Mouse (Mus musculus): ENCODE measurements around the gene Gm20388. TPM values are rescaled to one million over a fixed set of nuclear protein-coding genes. Genes with fewer than 3 reads are reported as not detected.
A peak's percentile ranks its signal among the peaks of the same experiment; 100 is the strongest.

Gm20388 gene
- polyA plus RNA-seq, 1 experiment from 2014 or later: not detected

GRCm38 (mm10) chr8:120114315-120114841 is 203.7 kb downstream of the Gm20388 start:
- ATAC-seq: peak; percentile 54
- WGBS: 2% methylated on average over 46 of the region's 46 CpGs
- no peaks in the 10 kb centered on the region for H3K9me3 ChIP-seq (ENCODE audit: control insufficient read depth)
- peaks cover 6% of the 10 kb centered on the region; the same call in 1 of the 2 replicates for H3K27me3 ChIP-seq (replicated peaks; ENCODE audit: control insufficient read depth, insufficient read depth, low read length)
- peak overlapping the region; percentile 82 for H3K9ac ChIP-seq (ENCODE audit: low read depth, low read length)
- H3K4me3 ChIP-seq (ENCODE audit: low read depth, low read length): peak overlapping the region; percentile 70
- H3K4me2 ChIP-seq (replicated peaks; ENCODE audit: low read depth): peak overlapping the region; percentile 100
- no peaks in the 10 kb centered on the region for H3K36me3 ChIP-seq (ENCODE audit: control insufficient read depth, insufficient read depth)
- H3K4me1 ChIP-seq (replicated peaks; ENCODE audit: control insufficient read depth, insufficient read depth, low read length): 0 out of 2 replicates have a peak, but pooled peaks cover 4% of the 10 kb centered on the region
- no peak for TF ChIP-seq CTCF (IDR thresholded peaks at IDR 0.05; ENCODE audit: low read depth)
- H3K27ac ChIP-seq (ENCODE audit: low read depth, low read length): 0 out of 2 replicates have a peak overlapping the region, but pooled peaks have one; percentile 35

DNA sequence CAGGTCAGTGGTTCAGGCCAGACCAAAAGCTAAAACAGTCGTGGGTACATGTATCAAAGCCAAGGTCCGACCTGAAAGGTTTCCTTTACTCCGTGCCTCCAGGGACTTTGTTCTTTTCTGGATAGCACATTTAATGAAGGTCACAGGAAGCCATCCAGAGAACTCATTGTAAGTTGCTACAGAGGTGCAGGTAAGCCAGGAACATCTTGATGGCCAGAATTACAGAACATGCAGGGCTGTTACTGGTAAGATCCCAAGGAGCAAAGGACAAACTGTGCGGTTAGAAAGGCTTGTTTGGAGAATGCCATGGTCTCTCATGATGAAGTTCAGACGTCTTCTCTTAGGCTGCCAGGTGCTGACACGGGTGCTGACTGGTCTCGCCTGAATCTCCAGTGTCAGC is 206.0 kb downstream of the Gm20388 start:
- 58% methylated on average over 7 of the region's 7 CpGs for WGBS

DNA sequence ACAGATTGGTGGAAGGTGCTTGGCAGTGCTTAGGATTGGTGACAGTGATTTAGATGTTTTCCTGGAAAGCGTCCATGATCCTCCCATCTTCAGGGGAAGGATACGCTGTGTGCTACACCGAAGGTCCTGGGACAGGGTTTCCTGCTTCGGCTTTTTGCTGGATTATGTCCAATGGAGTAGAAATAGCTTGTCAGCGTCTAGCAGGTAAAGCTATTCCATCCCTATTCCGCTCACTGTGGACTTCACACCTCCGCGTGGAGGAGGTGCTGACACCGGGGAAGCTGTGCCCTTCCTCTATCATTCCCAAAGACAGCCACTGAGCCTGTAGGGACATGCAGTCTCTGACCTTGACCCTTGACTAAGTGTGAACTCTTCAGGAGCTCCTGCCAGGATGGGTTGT is 207.5 kb downstream of the Gm20388 start:
- Histone ChIP-seq H3K27ac (ENCODE audit: low read depth, low read length) (no peak overlapping the region), H3K4me3 (ENCODE audit: low read depth, low read length) (no peak overlapping the region), H3K36me3 (ENCODE audit: control insufficient read depth, insufficient read depth) (no peaks in the 10 kb centered on the region)

More for the DNA sequence above, 206.0 kb downstream of the Gm20388 start:
- H3K4me3 ChIP-seq (ENCODE audit: low read depth, low read length): no peak overlapping the region
- TF ChIP-seq CTCF (IDR thresholded peaks at IDR 0.05; ENCODE audit: low read depth): no peak
- H3K27ac ChIP-seq (ENCODE audit: low read depth, low read length): no peak overlapping the region
- H3K36me3 ChIP-seq (ENCODE audit: control insufficient read depth, insufficient read depth): no peaks in the 10 kb centered on the region
- H3K9me3 ChIP-seq (ENCODE audit: control insufficient read depth): no peaks in the 10 kb centered on the region
- ATAC-seq: no peak
- 0 out of 2 replicates have a peak, but pooled peaks cover 4% of the 10 kb centered on the region for H3K4me1 ChIP-seq (replicated peaks; ENCODE audit: control insufficient read depth, insufficient read depth, low read length)
- no peak overlapping the region for H3K4me2 ChIP-seq (replicated peaks; ENCODE audit: low read depth)
- H3K9ac ChIP-seq (ENCODE audit: low read depth, low read length): no peak overlapping the region
- H3K27me3 ChIP-seq (replicated peaks; ENCODE audit: control insufficient read depth, insufficient read depth, low read length): peaks cover 6% of the 10 kb centered on the region; the same call in 1 of the 2 replicates

DNA sequence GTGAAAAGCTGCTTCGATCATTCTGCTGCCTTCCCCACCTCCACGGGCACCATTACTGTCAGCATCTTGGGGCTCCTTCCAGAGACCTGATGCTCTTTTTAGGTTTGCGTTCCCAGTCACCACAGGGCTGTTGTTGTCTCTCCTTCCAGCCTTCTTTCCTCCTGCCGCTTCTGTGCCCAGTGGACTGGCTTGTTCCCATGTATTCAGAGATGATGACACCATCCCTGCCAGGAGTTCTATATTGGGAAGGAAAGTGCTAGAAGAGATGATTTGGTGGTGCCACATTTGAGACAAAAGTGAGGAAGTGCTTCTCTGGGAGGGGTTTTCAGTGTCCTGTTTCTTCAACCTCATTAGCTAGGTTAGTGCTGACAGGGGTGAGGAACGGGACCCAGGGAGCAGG is 208.2 kb downstream of the Gm20388 start:
- Histone ChIP-seq H3K9ac (ENCODE audit: low read depth, low read length) (no peak overlapping the region), H3K4me3 (ENCODE audit: low read depth, low read length) (no peak overlapping the region), H3K27me3 (replicated peaks; ENCODE audit: control insufficient read depth, insufficient read depth, low read length) (peaks cover 6% of the 10 kb centered on the region; the same call in 1 of the 2 replicates), H3K36me3 (ENCODE audit: control insufficient read depth, insufficient read depth) (no peaks in the 10 kb centered on the region), H3K9me3 (ENCODE audit: control insufficient read depth) (no peaks in the 10 kb centered on the region), H3K4me1 (replicated peaks; ENCODE audit: control insufficient read depth, insufficient read depth, low read length) (no peaks in the 10 kb centered on the region), H3K27ac (ENCODE audit: low read depth, low read length) (no peak overlapping the region), H3K4me2 (replicated peaks; ENCODE audit: low read depth) (no peak overlapping the region)
- ATAC-seq: no peak
- 75% methylated on average over 5 of the region's 5 CpGs for WGBS
- TF ChIP-seq CTCF (IDR thresholded peaks at IDR 0.05; ENCODE audit: low read depth): no peak

More for the DNA sequence above, 207.5 kb downstream of the Gm20388 start:
- H3K27me3 ChIP-seq (replicated peaks; ENCODE audit: control insufficient read depth, insufficient read depth, low read length): peaks cover 6% of the 10 kb centered on the region; the same call in 1 of the 2 replicates
- H3K9ac ChIP-seq (ENCODE audit: low read depth, low read length): no peak overlapping the region
- no peak for TF ChIP-seq CTCF (IDR thresholded peaks at IDR 0.05; ENCODE audit: low read depth)
- H3K4me1 ChIP-seq (replicated peaks; ENCODE audit: control insufficient read depth, insufficient read depth, low read length): no peaks in the 10 kb centered on the region
- H3K9me3 ChIP-seq (ENCODE audit: control insufficient read depth): no peaks in the 10 kb centered on the region
- no peak overlapping the region for H3K4me2 ChIP-seq (replicated peaks; ENCODE audit: low read depth)
- ATAC-seq: no peak
- WGBS: 71% methylated on average over 9 of the region's 9 CpGs

DNA sequence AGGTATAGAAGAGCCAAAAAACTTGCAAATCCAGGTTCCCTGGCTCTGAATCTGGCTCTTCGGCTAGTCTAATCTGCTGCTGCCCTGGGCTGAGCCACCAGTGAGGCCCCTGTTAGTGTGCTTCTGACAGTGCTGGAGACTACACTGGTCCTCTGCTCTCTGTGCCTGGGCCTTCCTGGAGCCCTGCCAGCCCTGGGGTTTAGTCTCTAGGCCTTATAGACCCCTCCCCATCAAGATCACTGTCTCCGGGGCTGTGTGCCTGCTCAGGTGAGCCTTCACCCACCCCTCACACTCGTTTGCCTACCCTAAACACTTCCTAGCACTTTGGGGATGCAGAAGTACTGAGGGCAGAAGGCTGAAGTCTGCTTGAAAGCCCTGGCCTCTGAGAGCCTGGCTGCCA is 208.8 kb downstream of the Gm20388 start:
- Histone ChIP-seq H3K27me3 (replicated peaks; ENCODE audit: control insufficient read depth, insufficient read depth, low read length) (peaks cover 6% of the 10 kb centered on the region; the same call in 1 of the 2 replicates), H3K9me3 (ENCODE audit: control insufficient read depth) (no peaks in the 10 kb centered on the region), H3K36me3 (ENCODE audit: control insufficient read depth, insufficient read depth) (no peaks in the 10 kb centered on the region), H3K4me2 (replicated peaks; ENCODE audit: low read depth) (no peak overlapping the region), H3K27ac (ENCODE audit: low read depth, low read length) (no peak overlapping the region), H3K9ac (ENCODE audit: low read depth, low read length) (no peak overlapping the region), H3K4me1 (replicated peaks; ENCODE audit: control insufficient read depth, insufficient read depth, low read length) (no peaks in the 10 kb centered on the region), H3K4me3 (ENCODE audit: low read depth, low read length) (no peak overlapping the region)
- no peak for ATAC-seq
- TF ChIP-seq CTCF (IDR thresholded peaks at IDR 0.05; ENCODE audit: low read depth): no peak
- WGBS: 51% methylated on average over 3 of the region's 3 CpGs

DNA sequence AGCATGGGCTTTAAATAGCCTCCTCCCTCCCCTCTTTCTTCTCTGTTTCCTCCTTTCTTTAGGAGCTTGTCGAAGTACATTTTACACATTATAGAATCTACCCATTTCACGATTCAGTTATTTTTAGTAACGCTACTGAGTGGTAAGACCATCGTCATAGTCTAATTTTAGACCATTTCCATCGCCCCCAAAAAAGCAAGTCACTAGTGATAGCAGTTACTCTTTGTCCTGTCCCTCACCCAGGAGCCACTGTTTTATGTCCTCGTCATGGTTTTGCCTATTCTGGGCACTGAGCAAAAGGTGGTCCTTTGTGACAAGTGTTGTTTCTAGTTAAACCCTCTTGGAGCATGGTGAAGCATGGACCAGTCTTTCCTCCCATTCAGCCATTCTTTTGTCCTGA is 209.3 kb downstream of the Gm20388 start:
- Histone ChIP-seq H3K36me3 (ENCODE audit: control insufficient read depth, insufficient read depth) (no peaks in the 10 kb centered on the region), H3K4me2 (replicated peaks; ENCODE audit: low read depth) (no peak overlapping the region), H3K4me1 (replicated peaks; ENCODE audit: control insufficient read depth, insufficient read depth, low read length) (no peaks in the 10 kb centered on the region), H3K27ac (ENCODE audit: low read depth, low read length) (no peak overlapping the region), H3K9ac (ENCODE audit: low read depth, low read length) (no peak overlapping the region), H3K9me3 (ENCODE audit: control insufficient read depth) (no peaks in the 10 kb centered on the region), H3K4me3 (ENCODE audit: low read depth, low read length) (no peak overlapping the region), H3K27me3 (replicated peaks; ENCODE audit: control insufficient read depth, insufficient read depth, low read length) (peaks cover 4% of the 10 kb centered on the region; the same call in 1 of the 2 replicates)
- ATAC-seq: no peak
- WGBS: 82% methylated on average over 6 of the region's 6 CpGs
- TF ChIP-seq CTCF (IDR thresholded peaks at IDR 0.05; ENCODE audit: low read depth): no peak
